Mouse (Mus musculus) kidney, postnatal 4 days (tissue): Measurements from ENCODE around the gene Xlr4c.
"Not testable (repeated sequence)": the region's sequence is repeated elsewhere in the genome, so short reads cannot be mapped to it uniquely, and the experiment has no call there.

Experiments used
- DNase-seq, 2 experiments: peaks; one replicate each; pipeline ENCODE4 v3.0.0; 2021; ENCODE audit warnings: mixed read lengths in 2 of 2

The Xlr4c gene

GRCm38 (mm10) chrX:73242821-73243325, at the start of gene Xlr4c:
Gene Xlr4c (minus strand): TSS chrX:73243130.
- not testable (repeated sequence) for DNase-seq

GRCm38 (mm10) chrX:73265270-73265669, 22.3 kb upstream of the Xlr4c start, which contains the start of gene Xlr3c:
Gene Xlr3c (minus strand): TSS chrX:73265390.
- DNase-seq = not testable (repeated sequence)

- not testable (repeated sequence) for DNase-seq
Measured at GRCm38 (mm10) chrX:73262428-73262827, 19.5 kb upstream of the Xlr4c start.

GRCm38 (mm10) chrX:73229288-73229687, 13.6 kb downstream of the Xlr4c start:
- DNase-seq = no peak

- DNase-seq = peak; percentile 55 to 77
Measured at GRCm38 (mm10) chrX:73228606-73229214, 14.2 kb downstream of the Xlr4c start.

GRCm38 (mm10) chrX:73227914-73228605, 14.9 kb downstream of the Xlr4c start, which contains the start of gene F8a:
Gene F8a (plus strand): TSS chrX:73228291.
- peak; percentile 81 to 87 for DNase-seq

- no peak for DNase-seq
Measured at GRCm38 (mm10) chrX:73225365-73225764, 17.6 kb downstream of the Xlr4c start.

GRCm38 (mm10) chrX:73213819-73214564, 28.9 kb downstream of the Xlr4c start, which contains the start of gene Xlr4b:
Gene Xlr4b (plus strand): TSS chrX:73214333.
- not testable (repeated sequence) for DNase-seq

GRCm38 (mm10) chrX:73191934-73192333, 51.0 kb downstream of the Xlr4c start, which contains the start of gene Xlr3b:
Gene Xlr3b (plus strand): TSS chrX:73192207.
- peak; percentile 9 to 25 for DNase-seq
